Mouse (Mus musculus) liver, embryonic 14.5 days (tissue): ENCODE results near the gene Apobec4. TPM values are rescaled to one million over a fixed set of nuclear protein-coding genes. Genes with fewer than 3 reads are reported as not detected.

ENCODE experiments used
- ATAC-seq: fragments of 200-750 bp; cut with Nextera tagmentation; 2 replicates; pipeline ENCODE4 v1.8.0; 2017; ENCODE audit warnings: moderate number of reproducible peaks, mild to moderate bottlenecking, moderate library complexity; ENCODE audit not compliant: insufficient read depth
- DNase-seq, 3 experiments: peaks; one replicate each; pipeline ENCODE4 v3.0.0-alpha.2; 2012 to 2013; ENCODE audit warnings: low read depth in 3 of 3, low spot score in 3 of 3
- H3K27ac ChIP-seq: fragments of 300-500 bp; sonication (generic); 2 replicates; pipeline ENCODE4 v1.5.1; 2014; ENCODE audit warnings: moderate library complexity, mild to moderate bottlenecking, control low read depth, inconsistent platforms
- H3K27me3 ChIP-seq: fragments of 300-500 bp; sonication (generic); 2 replicates; pipeline ENCODE4 v1.6.1; 2014; ENCODE audit warnings: mild to moderate bottlenecking, low read length, moderate library complexity; ENCODE audit not compliant: control insufficient read depth, insufficient read depth
- H3K36me3 ChIP-seq: fragments of 300-500 bp; sonication (generic); replicated peaks from 2 replicates; pipeline ENCODE4 v1.6.1; 2014; ENCODE audit warnings: low read depth; ENCODE audit not compliant: control insufficient read depth, insufficient read depth
- H3K4me1 ChIP-seq, 2 experiments: fragments of 200-500 bp in 1 of 2; fragments of 300-500 bp in 1 of 2; sonication (generic) in 1 of 2; replicated peaks; 2 replicates each; pipeline ENCODE4 v1.6.1; 2012 to 2014; ENCODE audit warnings: antibody characterized with exemption in 1 of 2, inconsistent platforms in 1 of 2, low read length in 1 of 2; ENCODE audit not compliant: control insufficient read depth in 2 of 2, insufficient read depth in 2 of 2
- H3K4me2 ChIP-seq: fragments of 300-500 bp; sonication (generic); 2 replicates; pipeline ENCODE4 v1.6.1; 2014; ENCODE audit warnings: low read depth, mild to moderate bottlenecking, control low read depth, moderate library complexity
- H3K4me3 ChIP-seq, 2 experiments: fragments of 200-500 bp in 1 of 2; fragments of 300-500 bp in 1 of 2; sonication (generic) in 1 of 2; 2 replicates each; pipeline ENCODE4 v1.5.1; 2012 to 2014; ENCODE audit warnings: low read depth in 2 of 2, low read length in 2 of 2, mild to moderate bottlenecking in 2 of 2, control low read depth in 1 of 2, inconsistent platforms in 1 of 2, moderate library complexity in 1 of 2; ENCODE audit not compliant: insufficient read depth in 1 of 2
- H3K9ac ChIP-seq: fragments of 300-500 bp; sonication (generic); replicated peaks from 2 replicates; pipeline ENCODE4 v1.6.1; 2014; ENCODE audit warnings: mild to moderate bottlenecking, control low read depth, moderate library complexity
- H3K9me3 ChIP-seq: fragments of 300-500 bp; sonication (generic); 2 replicates; pipeline ENCODE4 v1.6.1; 2016; ENCODE audit warnings: low read length, mixed read lengths; ENCODE audit not compliant: control insufficient read depth
- CTCF ChIP-seq: IDR thresholded peaks from 2 replicates; pipeline ENCODE4 v1.5.1; 2016; ENCODE audit warnings: antibody characterized with exemption, low read depth, control low read depth
- EP300 ChIP-seq: IDR thresholded peaks from 2 replicates; pipeline ENCODE4 v1.6.1; 2016; ENCODE audit warnings: antibody characterized with exemption, low read depth
- WGBS: fragments of 180-500 bp; shearing (Covaris S2); extraction: QIAGEN DNeasy Blood & Tissue Kit; methylation state at CpG from one replicate; pipeline ENCODE4 v1.1.7; 2014; ENCODE audit not compliant: insufficient replicate concordance; 5-methylcytosine and 5-hydroxymethylcytosine counted together
- polyA plus RNA-seq, 2 experiments: library from polyadenylated mRNA; depleted of rRNA in 1 of 2; stranded (reverse) in 1 of 2; unstranded in 1 of 2; fragments of >200 nt; fragmentation: Nextera tagmentation in 1 of 2; extraction: Ambion mirVana in 1 of 2; gene quantifications; 2 replicates each; pipeline versions ENCODE4 v1.2.1 to v1.2.3; 2012 to 2014

The Apobec4 gene
- polyA plus RNA-seq, 2 experiments: not detected

- Histone ChIP-seq H3K27me3 (no peaks in the 10 kb centered on the region), H3K4me2 (no peak overlapping the region), H3K9ac (no peak overlapping the region), H3K9me3 (no peaks in the 10 kb centered on the region), H3K27ac (no peak overlapping the region), H3K4me1 (no peaks in the 10 kb centered on the region), H3K4me3 (no peak overlapping the region), H3K36me3 (no peaks in the 10 kb centered on the region)
- WGBS: 74% methylated on average over 9 of the region's 9 CpGs
- ATAC-seq: no peak
- DNase-seq: no peak
- no peak for TF ChIP-seq EP300
- no peak for TF ChIP-seq CTCF
These were observed 11.6 kb upstream of the Apobec4 start for GRCm38 (mm10) chr1:152738793-152739192.

DNA sequence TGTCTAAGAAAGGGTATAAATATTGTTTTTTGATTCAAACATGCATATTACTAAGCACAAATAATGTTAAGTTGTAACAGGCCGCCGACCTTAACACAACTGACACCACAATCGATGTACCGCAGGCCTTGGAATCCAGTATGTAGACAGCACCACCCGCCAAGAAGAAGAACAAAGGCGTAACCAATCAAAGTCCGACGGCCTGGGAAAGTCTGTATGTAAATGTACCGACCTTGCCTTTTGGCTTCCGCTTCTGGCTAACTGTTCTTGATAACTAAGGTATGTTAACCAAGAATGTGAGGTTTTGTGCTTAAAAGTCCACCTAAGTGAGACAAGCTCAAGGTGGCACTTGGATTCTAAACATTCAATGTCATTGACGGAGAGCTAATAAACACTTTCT, 11.0 kb upstream of the Apobec4 start:
- ATAC-seq: no peak
- no peaks in the 10 kb centered on the region for H3K9me3 ChIP-seq
- H3K4me3 ChIP-seq: no peak overlapping the region
- no peaks in the 10 kb centered on the region for H3K27me3 ChIP-seq
- DNase-seq: no peak
- no peak overlapping the region for H3K9ac ChIP-seq
- no peaks in the 10 kb centered on the region for H3K36me3 ChIP-seq
- TF ChIP-seq CTCF (no peak), EP300 (no peak)
- no peaks in the 10 kb centered on the region for H3K4me1 ChIP-seq
- no peak overlapping the region for H3K4me2 ChIP-seq
- 76% methylated on average over 11 of the region's 11 CpGs for WGBS
- H3K27ac ChIP-seq: no peak overlapping the region

DNA sequence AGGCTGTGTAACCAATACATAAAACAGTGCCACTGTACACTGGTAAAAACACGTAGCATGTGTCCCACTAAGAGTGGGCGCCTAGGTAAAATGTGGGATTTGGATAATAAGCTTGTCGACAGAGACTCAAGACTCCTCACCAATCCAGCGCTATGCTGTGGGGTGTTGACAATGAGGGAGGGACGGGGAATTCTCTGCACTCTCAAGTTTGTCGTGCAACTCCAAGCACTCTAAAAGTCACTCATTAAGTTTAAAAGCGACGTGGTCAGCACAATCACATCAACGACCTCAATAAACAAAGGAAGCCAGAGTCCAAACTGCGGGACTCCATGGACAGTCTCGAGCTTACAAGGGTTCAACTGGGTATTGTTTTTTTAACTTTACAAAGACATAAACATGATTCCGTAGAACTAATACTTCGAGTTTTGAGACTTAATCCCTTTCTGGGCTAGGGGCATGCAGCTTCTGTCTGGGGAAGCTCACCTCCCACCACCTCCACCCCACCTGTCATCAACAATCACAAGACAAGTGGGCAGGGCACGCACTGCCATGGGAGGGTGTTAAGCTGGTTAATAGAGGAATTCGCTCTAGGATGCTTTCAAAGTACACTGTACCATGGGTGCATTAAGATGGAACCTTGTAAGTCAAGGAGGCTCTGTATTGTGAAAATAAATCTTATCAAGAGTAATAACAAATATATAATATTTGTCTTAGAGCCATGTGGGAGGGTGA, 7.1 kb upstream of the Apobec4 start:
- TF ChIP-seq EP300: no peak
- H3K9ac ChIP-seq: no peak overlapping the region
- no peaks in the 10 kb centered on the region for H3K27me3 ChIP-seq
- H3K4me1 ChIP-seq: no peaks in the 10 kb centered on the region
- no peak for ATAC-seq
- H3K4me3 ChIP-seq: no peak overlapping the region
- H3K27ac ChIP-seq: no peak overlapping the region
- H3K9me3 ChIP-seq: no peaks in the 10 kb centered on the region
- 53% methylated on average over 15 of the region's 15 CpGs for WGBS
- H3K36me3 ChIP-seq: no peaks in the 10 kb centered on the region
- DNase-seq: no peak
- H3K4me2 ChIP-seq: no peak overlapping the region

DNA sequence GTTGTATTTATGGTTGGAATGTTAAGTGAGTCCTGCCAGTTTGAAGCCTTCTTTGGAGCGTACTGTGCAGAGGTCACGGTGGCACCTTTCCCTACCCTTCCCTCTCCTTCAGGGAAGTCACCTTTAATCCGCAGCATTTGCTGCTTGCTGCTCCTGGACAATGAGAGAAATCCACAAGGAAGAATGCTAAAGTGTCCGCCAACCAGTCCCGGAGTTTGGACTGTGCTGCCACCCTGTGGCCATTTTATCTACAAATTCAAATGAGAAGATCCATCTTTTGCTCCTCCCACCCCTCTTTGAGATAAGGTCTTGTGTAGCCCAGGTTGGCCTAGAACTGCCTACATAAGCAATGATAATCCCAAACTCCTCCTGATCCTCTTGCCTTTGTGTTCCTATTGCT, 3.9 kb upstream of the Apobec4 start:
- TF ChIP-seq CTCF (peak; percentile 72), EP300 (no peak)
- Histone ChIP-seq H3K4me3 (no peak overlapping the region), H3K4me1 (no peaks in the 10 kb centered on the region), H3K9ac (no peak overlapping the region), H3K9me3 (no peaks in the 10 kb centered on the region), H3K27ac (no peak overlapping the region), H3K36me3 (no peaks in the 10 kb centered on the region), H3K4me2 (no peak overlapping the region), H3K27me3 (no peaks in the 10 kb centered on the region)
- 16% methylated on average over 5 of the region's 5 CpGs for WGBS
- peak; percentile 36 to 41 (median 37) for DNase-seq
- no peak for ATAC-seq

DNA sequence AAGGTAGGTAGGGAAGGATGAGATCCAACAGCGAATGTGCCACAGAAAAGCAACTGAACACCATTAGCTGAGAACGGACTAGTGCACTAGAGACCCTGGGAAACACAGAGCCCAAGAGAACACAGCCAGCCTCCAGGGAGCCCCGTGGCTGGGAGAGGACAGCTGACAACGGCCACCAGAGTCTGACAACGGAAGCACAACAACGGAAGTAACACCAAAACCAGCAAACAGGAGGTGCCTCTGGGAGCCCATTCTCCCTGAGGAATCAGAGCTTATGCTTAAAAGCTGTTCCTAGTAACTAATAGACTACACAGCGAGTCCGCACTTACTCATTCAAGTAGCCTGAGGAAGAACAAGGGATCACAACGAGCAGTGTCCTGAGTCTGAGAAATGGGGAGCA, 1.1 kb upstream of the Apobec4 start:
- ATAC-seq (no peak), DNase-seq (no peak)
- H3K9me3 ChIP-seq: no peaks in the 10 kb centered on the region
- no peak overlapping the region for H3K4me3 ChIP-seq
- no peaks in the 10 kb centered on the region for H3K4me1 ChIP-seq
- TF ChIP-seq CTCF (no peak), EP300 (no peak)
- no peak overlapping the region for H3K27ac ChIP-seq
- H3K27me3 ChIP-seq: no peaks in the 10 kb centered on the region
- H3K9ac ChIP-seq: no peak overlapping the region
- no peak overlapping the region for H3K4me2 ChIP-seq
- 51% methylated on average over 9 of the region's 9 CpGs for WGBS
- H3K36me3 ChIP-seq: no peaks in the 10 kb centered on the region
